Mouse (Mus musculus) naive thymus-derived CD4-positive, alpha-beta T cell, adult 2 months (primary cell): ENCODE data around the gene Fads2.

Source experiments
- DNase-seq: peaks from one replicate; pipeline ENCODE4 v3.0.0-alpha.2; 2011; ENCODE audit warnings: low read depth

The Fads2 gene

DNA sequence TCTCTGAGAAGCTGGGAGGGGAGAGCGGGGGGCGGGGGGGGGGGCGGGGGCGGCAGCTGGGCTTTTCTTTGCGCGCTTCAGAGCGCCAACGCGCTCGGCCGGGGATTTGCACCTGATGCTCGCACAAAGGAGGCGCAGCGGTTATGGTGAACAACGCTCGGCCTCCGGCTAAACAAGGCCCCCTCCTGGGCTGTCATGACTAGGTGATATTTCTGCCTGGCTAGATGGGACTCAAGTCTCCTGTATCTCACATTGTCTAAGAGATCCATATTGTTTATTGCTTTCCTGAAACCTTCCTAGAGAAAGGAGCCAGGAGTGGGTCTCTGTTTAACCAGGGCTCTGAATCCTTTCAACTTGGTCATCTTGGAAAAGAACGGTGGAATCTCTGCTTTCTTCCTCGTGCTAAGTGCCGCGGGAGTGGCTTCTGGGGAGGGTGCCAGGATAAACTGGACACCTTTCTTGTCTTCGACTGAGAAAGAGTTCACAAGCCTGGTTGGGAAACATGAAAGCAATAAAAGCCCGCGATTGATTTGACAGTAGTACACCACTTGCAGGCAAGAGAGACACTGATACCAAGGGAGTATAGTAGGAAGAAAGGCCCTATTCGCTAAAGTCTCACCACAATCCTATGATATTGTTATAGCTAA is 631 bp upstream of the Fads2 start:
- DNase-seq: no peak

DNA sequence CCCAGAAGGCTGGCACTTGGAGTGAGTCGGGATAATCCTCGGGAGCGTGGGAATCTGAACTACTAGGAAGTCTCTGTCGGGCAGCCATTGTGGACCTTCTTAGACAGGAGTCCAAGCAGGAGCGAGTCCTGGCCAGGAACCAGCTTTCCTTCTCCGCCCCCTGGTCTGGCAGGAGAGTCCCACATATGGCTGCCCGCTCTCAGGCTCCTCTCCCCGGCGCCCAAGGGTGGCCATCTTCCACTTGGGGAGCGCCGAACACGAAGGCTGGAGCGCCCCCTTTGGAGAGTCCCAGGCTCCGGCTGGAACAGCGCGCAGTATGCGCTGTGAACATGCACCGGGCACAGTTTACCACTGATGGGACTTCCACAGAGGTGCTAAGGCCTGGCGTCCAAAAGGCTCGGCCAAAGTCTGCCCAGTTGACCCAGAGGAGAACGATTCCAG is 895 bp downstream of the Fads2 start:
- DNase-seq: peak; percentile 9

DNA sequence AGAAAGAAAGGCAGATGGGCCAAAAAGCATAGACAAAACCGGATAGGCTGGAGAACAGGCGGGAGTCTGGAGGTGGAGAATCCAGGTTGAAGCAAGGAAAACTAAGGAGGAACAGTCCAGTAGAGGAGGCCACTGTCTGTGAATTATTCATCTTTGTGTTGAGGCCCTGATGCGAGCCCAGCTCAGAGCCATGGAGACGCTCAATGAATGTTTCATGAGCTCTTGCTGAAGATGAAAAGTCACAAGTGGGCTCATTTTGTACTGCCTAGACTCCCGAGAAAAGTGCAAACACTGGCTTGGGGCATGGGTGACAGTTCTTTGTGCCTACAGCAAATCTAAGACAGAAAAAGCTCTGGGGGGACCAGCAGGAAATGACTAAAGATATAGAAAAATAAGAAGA is 3.7 kb downstream of the Fads2 start:
- DNase-seq: no peak

DNA sequence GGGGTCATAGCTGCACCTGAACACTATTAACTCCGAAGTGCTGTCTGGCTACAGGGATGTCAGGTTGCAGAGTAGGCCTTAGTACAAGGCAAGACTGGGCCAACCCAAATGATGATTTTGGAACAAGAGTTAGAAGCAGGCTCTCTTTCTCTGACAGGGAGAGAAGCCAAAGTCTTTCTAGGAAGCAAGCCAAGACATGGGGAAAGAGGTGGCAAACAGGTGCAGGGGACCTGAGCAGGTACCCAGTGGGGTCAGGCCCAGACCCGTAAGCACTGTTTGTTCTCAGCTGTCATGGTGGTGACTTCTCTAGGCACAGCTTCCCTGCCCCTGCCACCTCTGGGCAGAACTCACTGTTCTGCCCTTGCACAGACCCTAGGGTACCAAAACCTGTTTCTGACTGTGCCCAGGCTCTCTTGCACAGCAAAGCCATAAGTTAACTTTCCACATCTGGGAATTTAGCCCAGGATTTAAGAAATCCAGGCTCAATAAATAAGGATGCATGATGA is 5.1 kb downstream of the Fads2 start:
- DNase-seq: no peak

DNA sequence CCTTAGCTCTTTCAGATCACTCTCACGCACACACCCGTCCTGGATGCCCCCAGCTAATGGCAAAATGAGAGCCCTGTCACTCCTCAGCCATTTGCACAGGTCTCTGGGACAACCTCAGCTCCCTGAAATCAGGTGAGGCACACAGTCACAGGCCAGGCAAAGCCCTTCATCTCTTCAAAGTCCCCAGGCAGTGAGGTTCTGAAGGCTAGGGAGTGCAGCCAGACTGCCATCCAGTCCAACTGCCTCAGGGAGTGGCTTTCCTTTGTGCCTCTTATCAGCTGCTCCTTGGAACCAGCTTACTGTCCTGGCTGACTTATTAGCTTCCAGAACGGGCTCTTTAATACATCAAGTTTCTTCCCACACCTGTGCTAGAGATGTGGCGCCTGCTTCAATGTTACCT is 6.9 kb downstream of the Fads2 start:
- DNase-seq: no peak

DNA sequence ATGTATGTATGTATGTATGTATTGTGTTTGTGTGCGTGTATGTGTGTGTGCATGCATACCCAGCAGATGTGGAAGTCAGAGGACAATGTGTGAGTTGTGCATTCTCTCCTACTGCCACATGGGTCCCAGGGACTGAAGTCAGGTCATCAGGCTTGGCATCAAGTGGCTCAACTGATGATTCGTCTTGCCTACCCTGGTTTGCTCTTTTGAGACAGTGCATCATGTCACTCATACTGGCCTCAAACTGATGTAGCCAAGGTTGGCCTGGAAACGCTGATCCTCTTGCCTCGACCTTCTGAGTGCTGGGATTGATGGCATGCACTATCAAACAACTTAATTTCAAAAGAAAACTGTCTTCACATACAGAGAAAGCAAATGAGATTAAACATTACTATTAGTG is 7.7 kb downstream of the Fads2 start:
- no peak for DNase-seq

DNA sequence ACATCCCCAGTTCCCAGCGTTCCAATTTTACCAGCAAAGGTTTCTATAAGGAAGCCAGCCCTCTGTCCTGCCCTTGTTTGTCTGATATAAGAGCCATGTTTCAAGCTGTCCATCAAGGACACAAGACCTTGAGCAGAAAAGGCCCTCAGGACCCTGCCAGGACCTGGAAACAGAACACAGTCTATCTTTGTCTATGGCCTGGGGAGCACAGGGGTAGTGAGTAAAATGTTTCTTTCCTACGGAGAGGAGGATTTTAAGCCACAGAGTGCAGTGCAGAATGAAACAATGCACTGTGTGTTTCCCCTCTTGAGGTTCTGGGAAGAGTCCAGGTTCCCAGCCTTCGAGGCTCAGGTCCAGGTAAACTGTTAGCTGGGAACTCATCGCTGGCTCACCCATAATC is 14.6 kb downstream of the Fads2 start:
- DNase-seq: no peak

DNA sequence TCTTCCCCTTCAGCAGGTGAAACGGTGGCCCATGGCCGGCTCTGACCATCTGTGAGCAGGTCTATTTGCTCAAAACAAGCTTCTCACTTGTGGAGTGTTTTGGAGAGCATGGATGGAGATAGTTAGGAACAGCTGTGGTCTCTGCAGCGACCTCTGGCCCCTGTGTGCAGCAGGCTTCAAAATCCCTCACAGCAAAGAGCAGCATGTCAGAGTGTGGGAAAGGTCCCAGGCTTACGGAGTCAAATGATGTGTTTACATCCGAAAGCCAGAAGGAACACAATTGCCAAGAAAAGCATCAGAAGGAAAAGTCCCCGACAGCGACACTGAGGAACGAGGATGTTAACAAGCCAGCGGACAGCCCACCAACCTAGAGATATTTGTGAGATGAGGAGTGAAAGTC is 16.1 kb downstream of the Fads2 start:
- DNase-seq: no peak

DNA sequence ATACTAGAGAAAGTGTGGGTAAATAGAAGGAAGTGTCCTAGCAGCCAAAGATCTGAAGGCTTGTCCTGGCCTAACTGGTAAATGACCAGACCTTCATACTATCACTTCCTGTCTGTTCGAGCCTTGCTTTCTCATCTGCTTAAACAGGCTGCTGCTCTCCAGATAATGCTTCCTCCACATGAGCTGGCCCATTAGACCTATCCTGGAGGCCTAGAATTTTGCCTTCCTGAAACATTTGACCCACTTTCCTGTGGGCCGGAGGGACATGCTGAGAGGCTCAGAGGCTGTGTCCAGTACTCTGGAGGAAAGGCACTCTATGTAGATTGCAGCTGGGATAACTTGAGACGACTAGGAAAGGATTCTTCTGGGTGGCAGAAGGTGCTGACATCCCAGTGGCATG is 19.4 kb downstream of the Fads2 start:
- DNase-seq: no peak

DNA sequence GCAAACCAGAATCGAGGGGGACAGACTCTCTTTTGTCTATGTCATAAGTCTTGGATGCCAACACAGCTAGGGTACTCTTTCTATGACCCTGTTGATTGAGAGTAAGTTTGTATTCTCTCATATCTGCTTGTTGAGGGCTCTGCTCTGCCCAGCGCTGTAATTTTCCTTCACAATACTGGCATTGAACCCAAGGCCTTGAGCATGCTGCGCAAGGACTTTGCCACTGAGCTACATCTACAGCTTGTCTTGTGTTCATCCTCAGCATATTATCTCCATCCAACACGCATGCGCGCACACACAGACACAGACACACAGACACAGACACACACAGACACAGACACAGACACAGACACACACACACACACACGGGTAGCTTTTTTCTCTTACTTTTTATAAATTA is 21.2 kb downstream of the Fads2 start:
- DNase-seq: no peak

DNA sequence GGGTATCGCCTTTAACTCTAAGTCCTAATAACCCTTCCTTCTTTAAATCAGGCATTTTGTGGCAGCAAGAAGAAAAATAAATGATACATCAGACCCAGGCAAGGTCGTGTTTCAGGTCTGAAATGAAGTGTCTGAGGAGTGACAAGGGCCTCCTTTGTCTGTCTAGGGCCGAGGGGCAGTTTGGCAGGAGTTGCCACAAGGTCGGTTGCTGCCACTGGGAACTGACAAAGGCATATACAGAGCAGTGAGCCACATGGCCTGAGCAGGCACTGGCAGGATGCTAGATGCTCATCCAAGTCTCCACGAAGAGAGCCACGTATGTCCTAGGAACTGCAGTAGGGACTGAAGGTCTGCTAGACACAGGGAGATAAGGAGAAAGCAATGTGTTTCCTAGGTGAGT is 23.2 kb downstream of the Fads2 start:
- DNase-seq: no peak

DNA sequence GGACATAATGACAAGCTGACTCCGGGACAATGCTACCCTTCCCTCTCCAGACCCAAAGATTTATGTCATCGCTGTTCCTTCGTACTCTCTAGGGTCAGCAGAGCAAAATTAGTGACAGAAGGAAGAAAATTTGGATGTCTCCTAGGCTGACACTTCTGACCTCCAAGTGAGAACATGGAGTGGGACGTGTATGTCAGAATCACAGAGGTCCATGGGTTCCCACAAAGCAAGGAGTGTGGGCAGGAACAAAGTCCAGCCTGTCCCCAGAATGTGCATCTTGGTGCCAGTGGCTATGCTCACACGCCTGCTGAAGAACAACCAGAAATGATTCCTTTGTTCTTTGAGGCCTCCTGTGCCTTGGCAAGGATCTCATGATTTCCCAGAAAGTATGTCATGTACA is 28.4 kb downstream of the Fads2 start:
- no peak for DNase-seq

DNA sequence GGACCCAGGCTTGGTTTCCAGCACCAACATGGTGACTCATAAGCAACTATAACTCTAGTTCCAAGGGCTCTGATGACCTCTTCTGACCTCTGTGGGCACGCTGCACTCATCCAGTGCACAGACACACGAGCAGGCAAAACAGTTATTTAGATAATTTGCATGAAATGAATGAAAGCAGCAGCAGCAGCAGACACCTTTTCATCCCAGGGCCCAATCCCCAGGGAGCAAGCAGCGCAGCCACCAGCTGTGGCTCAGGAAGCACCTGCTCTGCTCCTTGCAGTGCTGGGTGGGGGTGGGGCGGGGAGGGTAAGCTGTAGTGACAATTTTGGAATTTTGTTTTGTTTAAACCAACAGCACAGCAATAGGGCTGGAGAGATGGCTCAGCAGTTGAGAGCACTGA is 29.7 kb downstream of the Fads2 start:
- no peak for DNase-seq

DNA sequence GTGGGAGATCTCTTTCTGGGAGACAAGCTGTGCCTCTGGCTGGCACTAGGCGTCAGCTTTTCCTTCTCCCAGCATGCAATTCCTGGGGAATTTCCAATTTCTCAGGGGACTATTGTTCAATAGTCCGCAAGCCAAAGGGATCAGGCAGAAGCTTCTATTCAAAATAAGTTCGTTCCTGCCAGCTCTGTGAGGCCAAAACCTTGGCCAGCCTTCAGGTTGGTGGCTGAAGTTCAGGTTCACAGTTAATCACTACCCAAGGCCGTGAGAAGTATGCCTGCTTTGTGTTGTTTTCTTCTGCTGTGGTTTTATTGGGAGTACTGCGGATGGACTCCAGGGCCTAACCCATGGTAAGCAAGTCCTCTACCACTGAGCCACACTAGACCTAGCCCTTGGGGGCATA is 30.4 kb downstream of the Fads2 start:
- no peak for DNase-seq

DNA sequence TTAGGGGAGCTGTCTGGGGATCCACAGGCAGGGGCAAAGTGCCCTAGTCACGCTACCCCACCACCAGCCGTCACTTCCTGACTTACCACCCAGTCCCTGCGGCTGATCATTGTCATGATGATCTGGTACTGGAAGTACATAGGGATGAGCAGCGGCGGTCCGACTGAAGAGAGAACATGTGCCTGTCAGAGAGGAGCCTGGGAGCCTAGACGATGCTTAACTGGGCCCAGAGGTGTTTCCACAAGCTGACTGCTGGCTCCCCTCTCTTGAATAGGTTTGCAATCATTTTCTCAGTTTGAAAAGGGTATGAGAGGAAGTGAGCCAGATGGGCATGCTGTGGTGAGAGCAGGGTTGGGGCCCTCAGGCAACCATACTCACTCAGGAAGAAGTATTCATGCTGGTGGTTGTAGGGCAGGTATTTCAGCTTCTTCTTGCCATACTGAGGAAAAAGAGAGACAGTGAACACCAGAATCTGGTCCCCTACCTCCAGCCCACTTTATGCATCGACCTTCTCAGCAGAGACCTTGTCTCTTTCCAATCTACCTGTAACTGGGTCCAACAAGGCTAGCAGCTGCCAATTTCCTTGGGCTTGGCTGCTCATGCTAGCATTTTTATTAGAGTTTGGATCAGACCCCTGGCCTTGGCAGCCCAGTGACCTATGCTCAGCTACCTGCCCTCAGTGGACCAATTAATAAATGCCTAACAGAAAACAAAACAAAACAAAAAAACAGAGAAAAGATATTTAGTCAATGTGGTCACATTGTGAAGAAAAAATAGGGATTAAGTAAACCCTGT is 31.2 kb downstream of the Fads2 start:
- no peak for DNase-seq

DNA sequence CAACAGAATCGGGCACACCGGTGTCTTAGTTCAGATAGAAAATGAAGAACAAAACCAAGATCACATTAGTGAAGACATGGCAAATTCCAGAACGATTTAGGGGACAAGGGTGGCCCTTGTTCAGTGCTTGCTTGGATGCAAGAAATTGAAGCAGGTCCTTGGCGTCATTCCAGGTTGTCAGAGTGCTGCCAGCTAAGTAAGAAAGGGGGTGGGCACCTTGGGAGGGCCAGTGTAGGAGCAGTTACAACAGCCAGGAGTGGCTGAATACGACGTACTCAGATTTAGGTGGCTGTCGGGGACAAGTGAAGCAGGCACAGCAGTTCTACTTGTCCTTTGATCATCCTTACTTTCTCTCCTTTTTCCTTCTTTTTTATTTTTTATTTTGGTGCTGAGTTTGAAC is 33.8 kb downstream of the Fads2 start:
- DNase-seq: no peak

DNA sequence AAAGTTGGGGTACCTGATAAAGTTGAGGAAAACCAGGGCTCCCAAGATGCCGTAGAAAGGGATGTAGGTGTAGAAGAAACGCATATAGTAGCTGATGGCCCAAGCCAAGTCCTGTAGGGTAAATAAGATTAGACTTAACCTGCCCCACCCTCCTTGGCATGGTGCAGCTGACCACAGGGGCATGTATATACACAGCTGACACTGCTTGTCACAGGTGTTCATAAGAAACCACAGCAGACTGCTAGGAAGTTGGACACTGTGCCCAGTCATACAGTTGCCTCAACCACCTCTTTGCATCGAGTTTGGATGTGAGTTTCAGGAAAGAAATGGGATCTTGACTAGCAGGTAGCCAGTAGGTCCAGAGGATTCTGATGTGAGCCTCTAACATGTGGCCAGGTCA is 35.0 kb downstream of the Fads2 start:
- DNase-seq: no peak

DNA sequence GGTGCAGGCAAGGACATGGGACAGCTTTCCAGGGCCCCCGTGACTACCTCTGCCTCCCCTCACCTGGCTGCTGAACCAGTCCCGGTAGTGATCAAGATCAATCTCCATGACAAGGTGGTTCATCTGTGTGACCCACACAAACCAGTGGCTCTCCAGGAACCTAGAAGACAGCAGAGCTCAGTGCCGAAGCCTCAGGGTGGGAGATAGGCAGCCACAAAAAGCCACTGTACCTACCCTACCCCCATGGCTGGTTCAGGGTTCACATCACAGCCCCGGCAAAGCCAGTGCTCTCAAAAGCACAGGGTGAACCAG is 35.4 kb downstream of the Fads2 start:
- no peak for DNase-seq

DNA sequence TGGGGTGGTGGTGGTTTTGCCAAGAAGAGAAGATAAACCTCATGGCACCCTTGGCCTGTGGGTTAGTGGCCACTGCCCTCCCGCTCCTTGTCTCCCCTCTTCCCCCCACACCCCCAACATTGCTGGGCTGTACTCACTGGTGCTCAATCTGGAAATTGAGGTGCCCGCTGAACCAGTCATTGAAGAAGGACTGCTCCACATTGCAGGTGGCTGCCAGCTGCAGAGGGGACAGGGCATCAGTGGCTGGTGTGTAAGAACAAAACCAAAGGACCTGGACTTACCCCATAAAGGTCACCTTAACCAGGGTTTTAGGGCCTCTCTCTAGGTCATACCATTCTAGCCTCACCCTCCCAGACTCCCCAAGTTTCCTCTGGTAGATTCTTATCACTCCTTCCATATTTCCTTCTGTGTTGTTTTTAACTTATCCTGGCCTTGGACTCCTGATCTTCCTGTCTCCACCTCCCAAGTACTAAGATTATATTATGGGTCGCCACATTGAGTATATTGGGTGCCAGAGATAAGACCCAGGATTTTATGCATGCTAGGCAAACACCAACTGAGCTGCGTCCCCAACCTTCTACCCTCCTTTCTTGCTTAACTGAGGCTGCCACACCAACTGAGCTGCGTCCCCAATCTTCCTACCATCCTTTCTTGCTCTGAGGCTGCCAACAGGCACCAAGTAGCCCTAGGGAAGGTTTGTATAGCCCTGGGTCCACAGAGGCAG is 35.9 kb downstream of the Fads2 start:
- no peak for DNase-seq

DNA sequence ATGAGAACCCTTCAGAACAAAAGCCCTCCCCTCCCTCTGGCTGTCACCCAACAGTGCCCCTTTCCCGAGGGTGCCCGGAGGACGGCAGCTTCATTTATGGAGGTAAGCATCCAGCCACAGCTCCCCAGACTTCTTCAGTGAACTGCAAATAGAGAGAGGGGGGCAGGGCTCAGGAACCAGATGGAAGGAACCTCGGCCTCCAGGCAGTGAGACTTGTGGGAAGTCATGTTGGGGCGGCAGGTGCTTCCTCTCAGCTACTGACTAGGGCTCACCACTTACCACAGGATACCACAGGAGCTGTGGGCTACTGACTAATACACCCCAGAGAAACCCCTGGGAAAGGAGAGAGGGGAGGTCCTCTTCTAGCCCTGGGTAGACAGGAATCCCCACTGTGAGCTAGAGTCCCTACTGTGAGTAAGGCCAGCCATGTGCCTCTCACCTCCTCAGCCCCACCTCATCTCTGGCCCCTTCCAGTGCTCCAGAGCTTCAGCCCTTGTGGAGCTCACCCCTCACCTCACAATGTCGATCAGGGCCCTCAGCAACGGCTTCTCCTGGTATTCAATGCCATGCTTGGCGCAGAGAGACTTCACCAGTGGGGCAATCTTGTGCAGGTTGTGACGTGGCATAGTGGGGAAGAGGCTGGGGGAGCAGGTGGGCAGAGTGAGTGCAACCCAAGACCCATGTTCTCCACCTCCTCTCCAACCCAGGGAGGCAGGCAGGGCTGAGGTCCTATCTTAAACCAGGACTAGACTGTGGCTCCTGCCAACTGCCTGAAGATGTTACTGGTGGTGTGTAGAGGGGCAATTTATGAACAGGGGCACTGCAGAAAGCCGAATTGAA is 37.2 kb downstream of the Fads2 start:
- DNase-seq: no peak

DNA sequence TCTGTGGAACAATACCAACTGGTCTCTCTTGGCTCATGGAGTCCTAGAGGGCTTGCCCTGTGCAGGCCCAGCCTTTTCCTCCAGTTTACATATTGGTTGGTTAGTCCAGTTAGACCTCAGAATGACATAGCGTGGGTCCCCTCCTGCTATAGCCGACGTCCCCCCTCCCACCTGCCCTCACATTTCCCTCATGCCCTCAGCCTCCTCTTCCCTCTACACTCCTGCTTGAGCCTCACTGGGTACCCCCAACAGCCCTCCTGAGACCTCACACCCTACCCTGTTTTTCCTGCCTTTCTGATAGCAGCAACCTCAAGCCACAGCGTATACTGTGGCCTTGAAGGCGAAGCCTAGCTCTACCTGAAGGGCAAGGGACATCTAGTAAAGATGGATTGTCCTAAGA is 38.7 kb downstream of the Fads2 start:
- DNase-seq: no peak

DNA sequence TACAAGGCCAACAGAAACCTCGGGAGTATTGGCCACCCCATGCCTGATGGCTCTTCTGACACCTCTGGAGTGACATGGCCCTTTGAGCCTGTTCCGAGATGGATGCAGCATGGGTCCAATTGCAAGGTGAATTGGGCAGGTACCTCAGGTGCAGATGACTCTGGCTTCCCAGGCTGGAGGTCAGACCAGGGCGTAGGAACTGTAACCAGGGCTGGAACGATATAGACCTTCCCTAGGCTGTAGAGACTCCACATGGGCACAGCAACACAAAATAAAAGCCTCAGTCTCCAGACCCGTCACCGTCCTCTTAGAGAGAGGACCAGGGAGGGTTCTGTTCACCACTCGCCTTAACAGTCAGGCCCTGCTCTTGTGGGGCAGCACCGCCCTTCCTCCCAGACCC is 39.3 kb downstream of the Fads2 start:
- no peak for DNase-seq
